Mouse (Mus musculus) liver, adult 2 months (tissue): ENCODE measurements around the gene Mrnip. TPM values are rescaled to one million over a fixed set of nuclear protein-coding genes. Genes with fewer than 3 reads are reported as not detected.

Experiments used
- DNase-seq: peaks from one replicate; pipeline ENCODE4 v3.0.0-alpha.2; 2011; ENCODE audit warnings: low read depth, low spot score; ENCODE audit errors: extremely low read depth
- H3K27ac ChIP-seq: fragments of 200-500 bp; replicated peaks from 2 replicates; pipeline ENCODE4 v1.5.1; 2012; ENCODE audit warnings: low read depth, mild to moderate bottlenecking, control low read depth, inconsistent platforms, low read length; ENCODE audit not compliant: insufficient read depth
- H3K27me3 ChIP-seq: fragments of 200-500 bp; 2 replicates; pipeline ENCODE4 v1.6.1; 2012; ENCODE audit warnings: mild to moderate bottlenecking, moderate library complexity, low read length, inconsistent platforms; ENCODE audit not compliant: control insufficient read depth, insufficient read depth
- H3K36me3 ChIP-seq: fragments of 200-500 bp; 2 replicates; pipeline ENCODE4 v1.6.1; 2012; ENCODE audit warnings: low read length, inconsistent platforms; ENCODE audit not compliant: control insufficient read depth, insufficient read depth
- H3K4me1 ChIP-seq: fragments of 200-500 bp; 2 replicates; pipeline ENCODE4 v1.6.1; 2011; ENCODE audit warnings: low read length; ENCODE audit not compliant: control insufficient read depth, insufficient read depth
- H3K4me3 ChIP-seq: fragments of 200-500 bp; 2 replicates; pipeline ENCODE4 v1.5.1; 2011; ENCODE audit warnings: low read depth, mild to moderate bottlenecking, control low read depth, low read length, moderate library complexity; ENCODE audit not compliant: insufficient read depth
- H3K79me2 ChIP-seq: fragments of 200-500 bp; 2 replicates; pipeline ENCODE4 v1.6.1; 2012; ENCODE audit warnings: inconsistent platforms, mild to moderate bottlenecking, low read length, moderate library complexity; ENCODE audit not compliant: control insufficient read depth, insufficient read depth
- H3K9ac ChIP-seq: fragments of 200-500 bp; 2 replicates; pipeline ENCODE4 v1.6.1; 2012; ENCODE audit warnings: low read depth, mild to moderate bottlenecking, control low read depth, inconsistent platforms, low read length
- CTCF ChIP-seq: fragments of 200-500 bp; IDR thresholded peaks from 2 replicates; pipeline ENCODE4 v1.5.1; 2011; ENCODE audit warnings: low read depth, low read length, control low read depth
- POLR2A ChIP-seq: fragments of 200-500 bp; IDR thresholded peaks from 2 replicates; pipeline ENCODE4 v1.6.1; 2011; ENCODE audit warnings: low read length, control low read depth; ENCODE audit not compliant: insufficient read depth; ENCODE audit errors: extremely low read depth
- WGBS: fragments of 180-500 bp; shearing (Covaris S2); methylation state at CpG from one replicate; pipeline ENCODE4 v1.1.7; 2018; 5-methylcytosine and 5-hydroxymethylcytosine counted together
- polyA plus RNA-seq: library from polyadenylated mRNA; depleted of rRNA; stranded (reverse); fragments of >200 nt; gene quantifications from 2 replicates; pipeline ENCODE4 v1.2.3, GENCODE M21; 2012
- total RNA-seq: library from RNA; depleted of rRNA; stranded (reverse); fragments of >200 nt; gene quantifications from 2 replicates; pipeline ENCODE4 v1.2.3, GENCODE M21; 2014

Mrnip gene
- total and polyA plus RNA-seq, 2 experiments: 8.5 to 9.9 TPM

DNA sequence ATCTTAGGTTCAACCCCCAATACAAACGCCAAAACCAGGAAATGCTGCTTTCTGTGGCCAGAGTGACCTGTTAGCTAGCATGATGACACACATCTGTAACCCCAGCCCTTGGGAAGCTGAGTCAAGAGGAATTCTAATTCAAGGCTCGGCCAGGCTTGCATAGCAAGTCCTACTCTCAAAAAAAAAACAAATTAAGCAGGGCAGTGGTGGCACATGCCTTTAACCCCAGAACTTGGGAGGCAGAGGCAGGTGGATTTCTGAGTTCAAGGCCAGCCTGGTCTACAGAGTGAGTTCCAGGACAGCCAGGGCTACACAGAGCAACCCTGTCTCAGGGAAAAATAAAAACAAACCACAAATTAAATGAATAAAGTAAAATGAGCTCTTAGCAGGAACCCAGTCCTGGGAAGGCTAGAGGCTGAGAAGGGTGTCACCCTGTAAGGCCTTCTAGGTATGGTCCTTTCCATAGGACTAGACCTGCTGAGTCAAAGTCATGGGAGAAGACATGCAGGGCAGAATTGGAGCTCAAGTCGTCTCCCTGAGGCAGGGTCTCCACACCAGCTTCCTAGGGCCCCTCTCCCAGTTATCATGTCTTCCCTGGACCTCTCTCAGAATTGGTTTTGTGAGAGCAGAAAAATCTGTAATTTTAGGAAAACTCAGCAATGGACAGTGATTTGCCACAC lies 38.0 kb downstream of the Mrnip start:
- H3K27me3 ChIP-seq: no peaks in the 10 kb centered on the region
- 34% methylated on average over 3 of the region's 3 CpGs for WGBS
- peak; percentile 68 for DNase-seq
- 0 out of 2 replicates have a peak overlapping the region, but pooled peaks have one; percentile 37 for H3K9ac ChIP-seq
- peak overlapping the region; percentile 96 for H3K27ac ChIP-seq
- TF ChIP-seq CTCF: no peak
- TF ChIP-seq POLR2A: no peak
- H3K36me3 ChIP-seq: peaks cover 12% of the 10 kb centered on the region; the same call in 1 of the 2 replicates
- H3K79me2 ChIP-seq: peaks cover 12% of the 10 kb centered on the region; the same call in 1 of the 2 replicates
- no peak overlapping the region for H3K4me3 ChIP-seq
- peaks cover 31% of the 10 kb centered on the region for H3K4me1 ChIP-seq

DNA sequence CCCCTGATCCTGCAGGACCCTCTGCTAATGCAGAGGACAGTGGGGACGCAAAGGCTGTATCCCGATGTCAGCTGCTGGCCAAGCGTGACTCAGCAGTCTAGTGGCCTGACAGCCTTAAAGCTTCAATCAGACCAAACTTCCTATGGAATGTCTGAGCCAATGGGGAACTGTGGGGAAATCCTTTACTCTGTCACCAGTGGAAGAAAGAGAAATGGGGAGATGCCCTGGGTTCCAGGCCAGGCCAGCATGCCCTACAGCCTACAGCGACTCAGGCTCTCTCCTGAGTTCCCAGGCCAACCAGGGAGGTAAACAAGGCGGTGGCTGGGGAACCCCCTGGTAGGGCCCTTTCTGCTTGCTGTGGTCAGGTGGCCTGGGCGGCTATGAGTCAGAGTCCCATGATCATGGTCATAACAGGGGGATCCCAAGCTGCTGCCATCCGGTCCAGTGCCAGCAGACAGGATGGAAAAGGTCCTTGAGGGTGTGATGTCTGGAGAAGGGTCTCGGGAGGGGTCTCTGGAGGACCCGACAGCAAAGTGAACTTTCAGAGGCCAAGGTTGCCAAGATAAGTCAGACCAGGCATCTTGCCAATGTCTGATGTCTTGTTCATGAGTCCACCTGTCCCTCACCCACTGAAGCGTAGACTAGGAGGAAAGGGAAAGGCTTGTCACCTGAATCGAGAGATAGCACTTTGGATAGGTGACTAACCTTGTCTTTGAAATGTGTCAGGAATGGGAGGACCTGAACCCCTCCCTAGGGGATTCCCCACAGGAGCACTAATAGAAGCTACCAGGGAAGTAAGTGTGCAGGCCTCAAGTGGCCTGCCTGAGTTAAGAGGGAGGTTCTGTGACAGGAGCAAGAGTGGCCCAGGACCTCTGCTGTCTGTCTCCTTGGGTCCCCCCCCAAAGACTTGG lies 38.9 kb downstream of the Mrnip start:
- Histone ChIP-seq H3K36me3 (peaks cover 4% of the 10 kb centered on the region; the same call in 1 of the 2 replicates), H3K79me2 (peaks cover 11% of the 10 kb centered on the region; the same call in 1 of the 2 replicates), H3K27me3 (no peaks in the 10 kb centered on the region), H3K27ac (peak overlapping the region; percentile 96), H3K9ac (peak overlapping the region; percentile 37), H3K4me1 (peaks cover 22% of the 10 kb centered on the region), H3K4me3 (peak overlapping the region; percentile 2; the same call in 1 of the 2 replicates)
- peak; percentile 71 for DNase-seq
- TF ChIP-seq POLR2A (no peak), CTCF (no peak)
- 11% methylated on average over 11 of the region's 11 CpGs for WGBS

DNA sequence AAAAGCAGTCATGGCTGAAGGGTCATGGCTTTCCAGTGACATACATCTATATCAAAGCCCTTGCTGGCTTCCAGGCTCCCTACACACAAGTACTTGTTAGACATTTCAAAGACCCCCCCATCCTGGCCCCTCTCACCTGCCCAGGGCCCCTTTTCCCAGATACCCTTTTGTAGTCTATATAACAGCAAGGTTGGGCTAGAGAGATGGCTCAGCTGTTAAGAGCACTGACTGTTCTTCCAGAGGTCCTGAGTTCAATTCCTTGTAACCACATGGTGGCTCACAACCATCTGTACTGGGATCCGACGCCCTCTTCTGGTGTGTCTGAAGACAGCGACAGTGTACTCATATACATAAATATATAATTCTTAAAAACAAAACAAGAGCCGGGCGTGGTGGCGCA lies 40.4 kb downstream of the Mrnip start:
- Histone ChIP-seq H3K4me1 (peaks cover 17% of the 10 kb centered on the region), H3K79me2 (peaks cover 5% of the 10 kb centered on the region; the same call in 1 of the 2 replicates), H3K27me3 (no peaks in the 10 kb centered on the region), H3K27ac (no peak overlapping the region), H3K36me3 (no peaks in the 10 kb centered on the region), H3K9ac (no peak overlapping the region), H3K4me3 (no peak overlapping the region)
- 89% methylated on average over 6 of the region's 6 CpGs for WGBS
- DNase-seq: no peak
- TF ChIP-seq POLR2A (no peak), CTCF (no peak)

DNA sequence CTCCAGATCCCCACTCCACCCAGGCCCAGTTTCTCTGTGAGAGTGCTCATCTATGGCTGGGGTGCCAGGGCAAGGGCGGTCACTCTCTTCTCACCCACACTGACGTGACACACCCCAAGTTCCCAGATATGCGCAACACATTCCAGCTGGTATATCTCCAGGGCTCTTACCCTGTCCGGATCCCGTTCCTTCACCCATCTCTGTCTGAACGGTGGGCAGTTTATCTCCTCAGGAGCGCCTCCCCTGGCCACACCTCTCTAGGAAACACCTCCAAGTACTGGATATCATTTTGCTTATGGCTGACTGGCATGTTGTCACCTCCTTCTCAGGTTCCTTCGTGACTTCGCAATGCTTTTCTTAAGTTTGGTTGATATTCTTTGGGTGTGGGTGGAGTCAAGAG lies 41.4 kb downstream of the Mrnip start:
- Histone ChIP-seq H3K36me3 (no peaks in the 10 kb centered on the region), H3K79me2 (no peaks in the 10 kb centered on the region), H3K9ac (no peak overlapping the region), H3K27ac (no peak overlapping the region), H3K4me1 (peaks cover 17% of the 10 kb centered on the region), H3K27me3 (no peaks in the 10 kb centered on the region), H3K4me3 (no peak overlapping the region)
- TF ChIP-seq POLR2A (no peak), CTCF (no peak)
- no peak for DNase-seq
- 82% methylated on average over 9 of the region's 9 CpGs for WGBS

DNA sequence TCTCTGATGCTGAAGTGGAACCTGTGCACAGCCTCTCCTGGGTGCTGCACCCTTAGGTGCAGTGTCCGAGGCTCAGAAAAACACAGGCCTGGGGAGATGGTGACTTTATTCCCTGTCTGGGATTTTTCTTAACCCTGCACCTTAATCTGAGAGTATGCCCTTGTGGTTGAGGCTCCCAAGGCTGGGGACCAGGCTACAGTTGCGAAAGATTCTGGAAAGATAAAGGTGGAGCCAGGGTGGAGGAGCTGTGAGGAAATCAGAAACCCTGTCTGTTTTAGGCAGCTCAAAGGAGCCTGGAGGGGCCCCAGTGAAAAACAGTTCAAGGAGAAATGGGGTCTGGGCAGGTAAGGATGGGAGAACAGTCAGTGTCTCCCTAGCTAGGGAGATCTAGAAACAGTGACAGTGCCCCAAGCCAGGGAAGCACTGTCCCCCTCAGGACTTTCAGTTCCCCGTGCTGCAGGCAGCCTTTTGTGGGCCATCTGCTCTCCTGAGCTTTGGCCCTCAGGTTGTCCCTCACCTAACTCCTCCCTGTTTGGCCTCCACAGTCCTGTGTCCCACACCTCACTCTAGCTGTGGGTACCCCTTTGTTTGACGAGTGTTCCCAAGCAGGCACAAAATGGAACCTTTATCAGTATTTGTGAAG lies 42.6 kb downstream of the Mrnip start:
- no peaks in the 10 kb centered on the region for H3K79me2 ChIP-seq
- no peaks in the 10 kb centered on the region for H3K36me3 ChIP-seq
- TF ChIP-seq POLR2A: no peak
- TF ChIP-seq CTCF: no peak
- WGBS: 83% methylated on average over 4 of the region's 4 CpGs
- H3K27me3 ChIP-seq: no peaks in the 10 kb centered on the region
- H3K4me1 ChIP-seq: peaks cover 15% of the 10 kb centered on the region
- no peak overlapping the region for H3K27ac ChIP-seq
- no peak for DNase-seq
- H3K4me3 ChIP-seq: no peak overlapping the region
- no peak overlapping the region for H3K9ac ChIP-seq
